Mouse (Mus musculus): Measurements from ENCODE around the gene Lrp3. TPM values are rescaled to one million over a fixed set of nuclear protein-coding genes. Genes with fewer than 3 reads are reported as not detected.
A peak's percentile ranks its signal among the peaks of the same experiment; 100 is the strongest.

The Lrp3 gene
- total and polyA plus RNA-seq, 2 experiments from 2014 or later: 22.1 to 122 TPM

DNA sequence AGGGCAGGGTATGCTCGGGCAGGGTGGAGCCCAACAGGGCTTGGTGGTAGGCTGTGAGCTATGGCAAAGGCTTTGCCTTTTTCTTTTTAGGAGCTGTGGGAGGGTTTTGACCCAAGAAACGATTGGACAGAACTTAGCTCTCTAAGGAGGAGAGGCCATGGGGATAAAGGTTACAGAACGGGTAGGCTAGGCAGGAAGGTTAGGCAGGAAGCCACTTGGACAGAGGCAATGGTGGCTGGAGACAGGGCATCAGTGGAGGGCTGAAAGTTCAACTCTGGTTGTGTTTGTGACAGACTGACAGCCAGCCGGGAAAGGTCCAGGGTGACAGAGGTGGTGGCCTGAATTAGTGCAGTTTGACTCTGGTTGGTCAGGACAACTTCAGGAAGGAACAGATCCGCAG is 25.6 kb downstream of the Lrp3 start:
- Histone ChIP-seq H3K27me3 (ENCODE audit: insufficient read depth, low read length) (peaks cover 35% of the 10 kb centered on the region), H3K36me3 (ENCODE audit: insufficient read depth) (no peaks in the 10 kb centered on the region), H3K4me2 (ENCODE audit: low read depth) (no peak overlapping the region), H3K27ac (ENCODE audit: low read depth, low read length) (no peak overlapping the region), H3K4me1 (ENCODE audit: insufficient read depth) (peaks cover 3% of the 10 kb centered on the region; the same call in 1 of the 2 replicates), H3K9ac (no peak overlapping the region), H3K4me3 (ENCODE audit: low read depth, low read length) (no peak overlapping the region), H3K9me3 (ENCODE audit: low read length) (no peaks in the 10 kb centered on the region)
- DNase-seq (no peak), ATAC-seq (no peak)
- no peak for TF ChIP-seq CTCF (IDR thresholded peaks at IDR 0.05; ENCODE audit: low read depth)
- WGBS: 71% methylated on average over 5 of the region's 5 CpGs

DNA sequence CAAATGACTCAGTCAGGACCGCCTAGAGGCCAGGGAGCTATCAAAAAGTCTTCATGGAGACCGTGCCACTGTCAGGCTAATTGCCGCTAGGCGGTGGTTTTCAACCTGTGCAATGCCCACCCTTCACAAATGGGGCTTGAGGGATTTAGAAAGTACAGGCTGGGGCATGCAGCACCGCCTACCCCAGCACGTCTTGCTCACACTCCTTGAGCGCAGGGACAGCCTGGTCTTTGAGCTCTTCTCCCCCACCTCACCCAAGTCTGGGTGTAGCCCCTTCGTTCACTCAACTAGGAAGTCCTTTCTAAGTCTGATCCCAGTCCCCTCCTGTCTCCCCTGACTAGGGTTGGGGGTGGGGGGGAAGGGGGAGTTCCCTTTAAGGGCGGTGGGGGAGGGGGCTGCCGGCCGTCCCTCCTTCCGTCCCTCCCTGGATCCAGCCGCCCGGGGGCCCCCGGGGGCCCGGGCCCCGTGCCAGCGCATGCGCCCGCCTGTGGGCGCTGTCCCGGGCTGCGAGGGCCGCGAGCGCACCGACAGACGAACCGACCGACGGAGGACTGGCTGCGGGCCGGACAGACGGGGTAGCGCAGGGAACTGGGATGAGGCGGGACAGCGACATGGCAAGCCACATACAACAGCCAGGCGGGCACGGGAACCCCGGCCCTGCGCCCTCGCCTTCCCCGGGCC is 29.3 kb downstream of the Lrp3 start, which contains the start of gene Slc7a10:
Slc7a10 (plus strand) TSS at position 497 of the 681 bp plus-strand sequence.
- Histone ChIP-seq H3K36me3 (ENCODE audit: insufficient read depth) (no peaks in the 10 kb centered on the region), H3K4me2 (ENCODE audit: low read depth) (peak within 1 kb of the TSS; percentile 54), H3K27me3 (ENCODE audit: insufficient read depth, low read length) (peaks cover 40% of the 10 kb centered on the region), H3K9me3 (ENCODE audit: low read length) (0 out of 2 replicates have a peak, but pooled peaks cover 6% of the 10 kb centered on the region), H3K9ac (peak within 1 kb of the TSS; percentile 33; the same call in 1 of the 2 replicates), H3K27ac (ENCODE audit: low read depth, low read length) (no peak within 1 kb of the TSS), H3K4me3 (ENCODE audit: low read depth, low read length) (peak within 1 kb of the TSS; percentile 30), H3K4me1 (ENCODE audit: insufficient read depth) (peaks cover 3% of the 10 kb centered on the region; the same call in 1 of the 2 replicates)
- ATAC-seq: peak; percentile 27; the same call in 1 of the 2 replicates
- 2% methylated on average over 43 of the region's 43 CpGs for WGBS
- DNase-seq: peak; percentile 21
- TF ChIP-seq CTCF (IDR thresholded peaks at IDR 0.05; ENCODE audit: low read depth): 0 out of 2 replicates have a peak, but pooled peaks have one; percentile 1

- H3K4me1 ChIP-seq (ENCODE audit: insufficient read depth): peaks cover 3% of the 10 kb centered on the region; the same call in 1 of the 2 replicates
- DNase-seq: peak; percentile 24
- H3K36me3 ChIP-seq (ENCODE audit: insufficient read depth): no peaks in the 10 kb centered on the region
- H3K27ac ChIP-seq (ENCODE audit: low read depth, low read length): no peak overlapping the region
- H3K27me3 ChIP-seq (ENCODE audit: insufficient read depth, low read length): peaks cover 40% of the 10 kb centered on the region
- H3K4me3 ChIP-seq (ENCODE audit: low read depth, low read length): peak overlapping the region; percentile 26
- 0 out of 2 replicates have a peak, but pooled peaks cover 6% of the 10 kb centered on the region for H3K9me3 ChIP-seq (ENCODE audit: low read length)
- 2% methylated on average over 54 of the region's 54 CpGs for WGBS
- 0 out of 2 replicates have a peak overlapping the region, but pooled peaks have one; percentile 14 for H3K9ac ChIP-seq
- peak overlapping the region; percentile 46 for H3K4me2 ChIP-seq (ENCODE audit: low read depth)
- TF ChIP-seq CTCF (IDR thresholded peaks at IDR 0.05; ENCODE audit: low read depth): peak; percentile 59
- peak; percentile 75 for ATAC-seq
These were observed 30.2 kb downstream of the Lrp3 start for GRCm38 (mm10) chr7:35184833-35185724.

DNA sequence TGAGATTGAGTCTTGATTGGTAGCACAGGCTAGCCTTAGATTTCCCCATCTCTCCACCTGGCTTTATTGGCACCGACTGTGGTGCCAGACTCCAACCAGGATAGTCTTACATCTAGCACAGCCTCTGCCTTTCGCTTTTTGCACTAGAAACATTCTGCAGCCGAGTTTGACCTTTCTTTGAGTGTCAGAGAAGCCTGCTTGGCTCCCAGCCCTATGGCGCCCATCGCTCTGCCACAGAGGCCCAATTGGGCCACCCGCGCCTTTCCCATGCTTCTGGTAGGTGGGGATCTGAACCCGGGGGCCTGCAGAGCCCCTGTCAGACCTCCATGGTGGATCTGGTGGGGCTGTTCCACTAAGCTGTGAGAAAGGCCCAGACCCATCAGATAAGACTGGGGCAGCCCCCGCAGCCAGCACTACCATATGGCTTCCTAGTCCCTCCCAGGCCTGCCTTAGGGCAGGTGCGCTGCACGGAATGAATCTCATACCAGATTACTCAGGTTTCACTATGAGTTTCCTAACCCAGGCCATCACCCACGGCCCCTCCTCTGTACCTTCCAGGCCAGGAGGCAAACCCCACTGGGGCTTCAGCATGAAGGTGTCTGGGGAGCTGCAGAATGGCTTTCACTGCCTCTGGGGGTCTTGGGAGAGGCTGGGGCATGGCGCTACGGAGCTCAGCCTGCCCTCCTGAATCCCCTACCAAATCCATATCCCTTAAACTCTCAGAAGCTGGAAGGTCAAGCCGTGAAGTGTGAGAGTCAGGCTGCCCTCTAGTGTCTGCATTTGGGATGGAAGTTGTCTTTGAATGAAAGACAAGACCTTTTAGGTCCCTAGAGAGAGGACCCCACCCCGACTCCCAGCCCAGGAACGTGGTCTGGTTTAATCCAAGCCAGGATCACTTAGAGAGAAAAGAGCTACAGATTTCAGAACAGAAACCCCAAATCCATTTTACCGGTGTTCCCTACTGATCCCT is 38.6 kb downstream of the Lrp3 start:
- H3K4me1 ChIP-seq (ENCODE audit: insufficient read depth): no peaks in the 10 kb centered on the region
- H3K4me3 ChIP-seq (ENCODE audit: low read depth, low read length): no peak overlapping the region
- H3K9me3 ChIP-seq (ENCODE audit: low read length): no peaks in the 10 kb centered on the region
- H3K27me3 ChIP-seq (ENCODE audit: insufficient read depth, low read length): no peaks in the 10 kb centered on the region
- peak; percentile 63 for TF ChIP-seq CTCF (IDR thresholded peaks at IDR 0.05; ENCODE audit: low read depth)
- no peak overlapping the region for H3K27ac ChIP-seq (ENCODE audit: low read depth, low read length)
- ATAC-seq (no peak), DNase-seq (peak; percentile 32)
- WGBS: 51% methylated on average over 18 of the region's 18 CpGs
- H3K9ac ChIP-seq: no peak overlapping the region
- H3K36me3 ChIP-seq (ENCODE audit: insufficient read depth): no peaks in the 10 kb centered on the region
- H3K4me2 ChIP-seq (ENCODE audit: low read depth): no peak overlapping the region

- TF ChIP-seq CTCF (IDR thresholded peaks at IDR 0.05; ENCODE audit: low read depth): no peak
These were observed 39.8 kb downstream of the Lrp3 start for GRCm38 (mm10) chr7:35175533-35175932.

GRCm38 (mm10) chr7:35172519-35172918 is 42.8 kb downstream of the Lrp3 start:
- 76% methylated on average over 4 of the region's 4 CpGs for WGBS
- ATAC-seq (no peak), DNase-seq (no peak)
- no peaks in the 10 kb centered on the region for H3K36me3 ChIP-seq (ENCODE audit: insufficient read depth)
- H3K9ac ChIP-seq: no peak overlapping the region
- no peak overlapping the region for H3K27ac ChIP-seq (ENCODE audit: low read depth, low read length)
- peaks cover 3% of the 10 kb centered on the region; the same call in 1 of the 2 replicates for H3K27me3 ChIP-seq (ENCODE audit: insufficient read depth, low read length)
- H3K4me3 ChIP-seq (ENCODE audit: low read depth, low read length): no peak overlapping the region
- no peaks in the 10 kb centered on the region for H3K9me3 ChIP-seq (ENCODE audit: low read length)
- no peak overlapping the region for H3K4me2 ChIP-seq (ENCODE audit: low read depth)
- TF ChIP-seq CTCF (IDR thresholded peaks at IDR 0.05; ENCODE audit: low read depth): no peak
- H3K4me1 ChIP-seq (ENCODE audit: insufficient read depth): no peaks in the 10 kb centered on the region

More at GRCm38 (mm10) chr7:35175533-35175932, 39.8 kb downstream of the Lrp3 start:
- ATAC-seq (no peak), DNase-seq (no peak)
- no peaks in the 10 kb centered on the region for H3K9me3 ChIP-seq (ENCODE audit: low read length)
- no peaks in the 10 kb centered on the region for H3K36me3 ChIP-seq (ENCODE audit: insufficient read depth)
- no peaks in the 10 kb centered on the region for H3K4me1 ChIP-seq (ENCODE audit: insufficient read depth)
- H3K4me3 ChIP-seq (ENCODE audit: low read depth, low read length): no peak overlapping the region
- no peak overlapping the region for H3K27ac ChIP-seq (ENCODE audit: low read depth, low read length)
- WGBS: 86% methylated on average over 4 of the region's 4 CpGs
- no peak overlapping the region for H3K9ac ChIP-seq
- peaks cover 3% of the 10 kb centered on the region; the same call in 1 of the 2 replicates for H3K27me3 ChIP-seq (ENCODE audit: insufficient read depth, low read length)
- H3K4me2 ChIP-seq (ENCODE audit: low read depth): no peak overlapping the region

Measured in forebrain, postnatal 0 days (tissue).